Mouse (Mus musculus) kidney, embryonic 14.5 days (tissue): ENCODE measurements around the gene Wfdc15b. TPM values are rescaled to one million over a fixed set of nuclear protein-coding genes. Genes with fewer than 3 reads are reported as not detected.

Experiments used
- ATAC-seq: fragments of 200-750 bp; cut with Nextera tagmentation; 2 replicates; pipeline ENCODE4 v1.8.0; 2017; ENCODE audit warnings: moderate number of reproducible peaks, mild to moderate bottlenecking, moderate TSS enrichment, moderate library complexity; ENCODE audit not compliant: low FRiP score, low TSS enrichment
- H3K27ac ChIP-seq: fragments of 300-500 bp; sonication (generic); 2 replicates; pipeline ENCODE4 v1.5.1; 2014; ENCODE audit warnings: low read depth, mild to moderate bottlenecking, low read length, moderate library complexity, mixed read lengths
- H3K27me3 ChIP-seq: fragments of 300-500 bp; sonication (generic); 2 replicates; pipeline ENCODE4 v1.6.1; 2014; ENCODE audit warnings: mild to moderate bottlenecking, low read length; ENCODE audit not compliant: control insufficient read depth, insufficient read depth
- H3K36me3 ChIP-seq: fragments of 300-500 bp; sonication (generic); 2 replicates; pipeline ENCODE4 v1.6.1; 2014; ENCODE audit warnings: low read length, mixed read lengths; ENCODE audit not compliant: control insufficient read depth, insufficient read depth
- H3K4me1 ChIP-seq: fragments of 300-500 bp; sonication (generic); 2 replicates; pipeline ENCODE4 v1.6.1; 2014; ENCODE audit warnings: low read length, mixed read lengths; ENCODE audit not compliant: control insufficient read depth, insufficient read depth
- H3K4me2 ChIP-seq: fragments of 300-500 bp; sonication (generic); replicated peaks from 2 replicates; pipeline ENCODE4 v1.6.1; 2014; ENCODE audit warnings: low read depth, mild to moderate bottlenecking, low read length
- H3K4me3 ChIP-seq: fragments of 300-500 bp; sonication (generic); 2 replicates; pipeline ENCODE4 v1.5.1; 2014; ENCODE audit warnings: mild to moderate bottlenecking, low read length
- H3K9ac ChIP-seq: fragments of 300-500 bp; sonication (generic); 2 replicates; pipeline ENCODE4 v1.6.1; 2014; ENCODE audit warnings: low read depth, mild to moderate bottlenecking, low read length, moderate library complexity
- H3K9me3 ChIP-seq: fragments of 300-500 bp; sonication (generic); 2 replicates; pipeline ENCODE4 v1.6.1; 2016; ENCODE audit warnings: low read length; ENCODE audit not compliant: control insufficient read depth
- WGBS: fragments of 180-500 bp; shearing (Covaris S2); extraction: QIAGEN DNeasy Blood & Tissue Kit; methylation state at CpG from one replicate; pipeline ENCODE4 v1.1.7; 2014; 5-methylcytosine and 5-hydroxymethylcytosine counted together
- polyA plus RNA-seq: library from polyadenylated mRNA; unstranded; fragments of >200 nt; fragmentation: Nextera tagmentation; extraction: Ambion mirVana; gene quantifications from 2 replicates; pipeline ENCODE4 v1.2.1, GENCODE M21; 2014

The Wfdc15b gene
- polyA plus RNA-seq, 1 experiment from 2014 or later, result 76.1 TPM

GRCm38 (mm10) chr2:164184145-164184719, 37.2 kb downstream of the Wfdc15b start:
- Histone ChIP-seq H3K4me2 (no peak overlapping the region), H3K9me3 (no peaks in the 10 kb centered on the region), H3K9ac (no peak overlapping the region), H3K36me3 (no peaks in the 10 kb centered on the region), H3K4me1 (no peaks in the 10 kb centered on the region), H3K27me3 (no peaks in the 10 kb centered on the region), H3K27ac (no peak overlapping the region), H3K4me3 (no peak overlapping the region)
- ATAC-seq, result no peak
- 45% methylated on average over 9 of the region's 9 CpGs for WGBS

- Histone ChIP-seq H3K27me3 (no peaks in the 10 kb centered on the region), H3K4me1 (no peaks in the 10 kb centered on the region), H3K27ac (no peak overlapping the region), H3K36me3 (no peaks in the 10 kb centered on the region), H3K4me2 (no peak overlapping the region), H3K4me3 (no peak overlapping the region), H3K9ac (no peak overlapping the region), H3K9me3 (no peaks in the 10 kb centered on the region)
- no peak for ATAC-seq
- 42% methylated on average over 9 of the region's 9 CpGs for WGBS
Observed at GRCm38 (mm10) chr2:164183340-164183739, 38.1 kb downstream of the Wfdc15b start.

- no peak within 1 kb of the TSS for H3K4me2 ChIP-seq
- 82% methylated on average over 7 of the region's 7 CpGs for WGBS
- no peak within 1 kb of the TSS for H3K9ac ChIP-seq
- no peaks in the 10 kb centered on the region for H3K27me3 ChIP-seq
- no peak within 1 kb of the TSS for H3K4me3 ChIP-seq
- H3K36me3 ChIP-seq, result no peaks in the 10 kb centered on the region
- ATAC-seq, result no peak
- no peak within 1 kb of the TSS for H3K27ac ChIP-seq
- no peaks in the 10 kb centered on the region for H3K4me1 ChIP-seq
- no peaks in the 10 kb centered on the region for H3K9me3 ChIP-seq
Observed at GRCm38 (mm10) chr2:164182692-164183255, 38.7 kb downstream of the Wfdc15b start, which contains the start of gene Wfdc5. Wfdc5 (minus strand) TSS chr2:164182742.

- Histone ChIP-seq H3K27me3 (no peaks in the 10 kb centered on the region), H3K4me1 (no peaks in the 10 kb centered on the region), H3K36me3 (no peaks in the 10 kb centered on the region), H3K9me3 (no peaks in the 10 kb centered on the region), H3K4me2 (no peak overlapping the region), H3K4me3 (no peak overlapping the region), H3K27ac (no peak overlapping the region), H3K9ac (no peak overlapping the region)
- WGBS, result 84% methylated on average over 4 of the region's 4 CpGs
- no peak for ATAC-seq
Observed at GRCm38 (mm10) chr2:164180770-164181169, 40.7 kb downstream of the Wfdc15b start.

GRCm38 (mm10) chr2:164180124-164180523, 41.3 kb downstream of the Wfdc15b start:
- Histone ChIP-seq H3K36me3 (no peaks in the 10 kb centered on the region), H3K4me3 (no peak overlapping the region), H3K27me3 (no peaks in the 10 kb centered on the region), H3K4me1 (no peaks in the 10 kb centered on the region), H3K27ac (no peak overlapping the region), H3K4me2 (no peak overlapping the region), H3K9ac (no peak overlapping the region), H3K9me3 (no peaks in the 10 kb centered on the region)
- no peak for ATAC-seq
- 49% methylated on average over 3 of the region's 3 CpGs for WGBS

- H3K9me3 ChIP-seq, result no peaks in the 10 kb centered on the region
- no peaks in the 10 kb centered on the region for H3K4me1 ChIP-seq
- H3K4me3 ChIP-seq, result no peak overlapping the region
- H3K27me3 ChIP-seq, result peaks cover 9% of the 10 kb centered on the region; the same call in 1 of the 2 replicates
- no peaks in the 10 kb centered on the region for H3K36me3 ChIP-seq
- WGBS, result 36% methylated on average over 5 of the region's 5 CpGs
- no peak overlapping the region for H3K9ac ChIP-seq
- ATAC-seq, result no peak
- no peak overlapping the region for H3K27ac ChIP-seq
- no peak overlapping the region for H3K4me2 ChIP-seq
Observed at GRCm38 (mm10) chr2:164177831-164178230, 43.6 kb downstream of the Wfdc15b start.

- Histone ChIP-seq H3K9me3 (no peaks in the 10 kb centered on the region), H3K27me3 (peaks cover 21% of the 10 kb centered on the region), H3K4me3 (no peak overlapping the region), H3K4me1 (peaks cover 2% of the 10 kb centered on the region; the same call in 1 of the 2 replicates), H3K4me2 (no peak overlapping the region), H3K27ac (no peak overlapping the region), H3K36me3 (no peaks in the 10 kb centered on the region), H3K9ac (no peak overlapping the region)
- 82% methylated on average over 3 of the region's 3 CpGs for WGBS
- ATAC-seq, result no peak
Observed at GRCm38 (mm10) chr2:164175850-164176249, 45.6 kb downstream of the Wfdc15b start.

GRCm38 (mm10) chr2:164174649-164175395, 46.6 kb downstream of the Wfdc15b start:
- no peak for ATAC-seq
- no peak overlapping the region for H3K27ac ChIP-seq
- peaks cover 28% of the 10 kb centered on the region for H3K27me3 ChIP-seq
- H3K9ac ChIP-seq, result no peak overlapping the region
- no peaks in the 10 kb centered on the region for H3K36me3 ChIP-seq
- H3K4me1 ChIP-seq, result peaks cover 2% of the 10 kb centered on the region; the same call in 1 of the 2 replicates
- H3K4me2 ChIP-seq, result no peak overlapping the region
- 73% methylated on average over 8 of the region's 8 CpGs for WGBS
- H3K9me3 ChIP-seq, result no peaks in the 10 kb centered on the region
- H3K4me3 ChIP-seq, result no peak overlapping the region

GRCm38 (mm10) chr2:164173394-164173793, 48.1 kb downstream of the Wfdc15b start:
- Histone ChIP-seq H3K4me1 (peaks cover 5% of the 10 kb centered on the region; the same call in 1 of the 2 replicates), H3K27ac (no peak overlapping the region), H3K9me3 (no peaks in the 10 kb centered on the region), H3K9ac (no peak overlapping the region), H3K27me3 (peaks cover 42% of the 10 kb centered on the region), H3K4me2 (no peak overlapping the region), H3K36me3 (no peaks in the 10 kb centered on the region), H3K4me3 (no peak overlapping the region)
- WGBS, result 80% methylated on average over 3 of the region's 3 CpGs
- no peak for ATAC-seq
